In the genomic region with DNA sequence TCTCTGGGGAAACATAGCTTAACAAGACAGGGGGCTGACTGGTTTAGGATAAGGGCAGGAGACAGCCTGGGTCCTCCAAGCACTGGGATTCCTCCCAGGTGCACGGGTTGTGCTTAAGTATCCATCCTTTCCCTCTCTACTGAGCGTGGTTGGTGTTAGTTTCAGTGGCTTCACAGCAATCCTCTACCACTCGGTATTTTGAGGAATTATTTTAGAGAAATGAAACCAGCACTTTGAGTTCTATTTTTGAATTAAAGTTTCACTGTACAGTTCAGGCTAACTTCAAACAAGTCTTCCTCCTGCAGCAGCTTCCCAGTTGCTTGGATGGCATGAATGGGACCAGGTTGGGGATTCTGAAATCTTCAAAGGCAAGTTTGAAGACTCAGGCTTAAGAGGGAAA, we compare ENCODE assay signal across 26 mouse cellular contexts. TPM values are rescaled to one million over a fixed set of nuclear protein-coding genes. Genes with fewer than 3 reads are reported as not detected.
DNase-seq lines count a peak whose midpoint lies in the region; ATAC-seq and TF ChIP-seq lines count a peak whose summit lies in the region.
"Had no signal": no experiment of that assay in that cellular context is flagged by ENCODE, and none has a peak within 500 bp of the region (broad histone marks: within the 10 kb centered on the region; RNA-seq: fewer than 3 reads in every experiment).

No protein-coding gene starts in this region.

- no peaks in the 10 kb centered on the region for H3K9me3 ChIP-seq in liver, embryonic 13.5 days (replicated peaks)
- no peaks in the 10 kb centered on the region for H3K9me3 ChIP-seq in CH12.LX (replicated peaks; ENCODE audit: low read length)
- H3K9me3 ChIP-seq: forebrain, embryonic 12.5 days; kidney, embryonic 15.5 days had no signal

- H3K79me2 ChIP-seq in CH12.LX (replicated peaks; ENCODE audit: control insufficient read depth, extremely low read depth, insufficient read depth, poor library complexity, severe bottlenecking) = peaks cover 28% of the 10 kb centered on the region

- TF ChIP-seq POLR2A in CH12.LX (IDR thresholded peaks at IDR 0.05; ENCODE audit: low read depth, low read length) = no peak

- H3K9ac ChIP-seq in liver, embryonic 13.5 days = no peak overlapping the region
- H3K9ac ChIP-seq in CH12.LX (ENCODE audit: insufficient read depth, low read depth) = no peak overlapping the region; the same call in 1 of the 2 replicates
- H3K9ac ChIP-seq: forebrain, embryonic 12.5 days; hindbrain, embryonic 14.5 days; kidney, embryonic 15.5 days had no signal

- H3K27ac ChIP-seq in liver, embryonic 13.5 days = 0 out of 2 replicates have a peak overlapping the region, but pooled peaks have one; percentile 14
- peak overlapping the region; percentile 15; the same call in 1 of the 2 replicates for H3K27ac ChIP-seq in CH12.LX (ENCODE audit: insufficient read depth, low read depth)
- 0 out of 2 replicates have a peak overlapping the region, but pooled peaks have one; percentile 28 for H3K27ac ChIP-seq in brown adipose tissue, adult 24 weeks (replicated peaks; ENCODE audit: low read depth, low read length)
- H3K27ac ChIP-seq: forebrain, embryonic 12.5 days; hindbrain, embryonic 14.5 days; kidney, embryonic 15.5 days; left cerebral cortex, adult 2 months had no signal

- no peak for TF ChIP-seq CTCF in CH12.LX (conservative IDR thresholded peaks at IDR 0.05 in 1 of 2, IDR thresholded peaks at IDR 0.05 in 1 of 2; ENCODE audit: low read depth in 2 of 2, low read length in 2 of 2)

- ATAC-seq in liver, embryonic 13.5 days (ENCODE audit: low read depth) = no peak
- peak; percentile 25; the same call in 1 of the 2 replicates for ATAC-seq in megakaryocyte, adult 5-6 weeks (ENCODE audit: poor library complexity, severe bottlenecking)
- ATAC-seq: midbrain, embryonic 16.5 days; Patski had no signal

- peaks cover 34% of the 10 kb centered on the region for H3K4me1 ChIP-seq in liver, embryonic 13.5 days (replicated peaks)
- peaks cover 3 to 51% of the 10 kb centered on the region in 2 experiments; a peak in 3 of 4 replicates for H3K4me1 ChIP-seq in CH12.LX (ENCODE audit: control insufficient read depth in 1 of 2, insufficient read depth in 2 of 2)
- peaks cover 2% of the 10 kb centered on the region; the same call in 1 of the 2 replicates for H3K4me1 ChIP-seq in brown adipose tissue, adult 24 weeks (ENCODE audit: control insufficient read depth, insufficient read depth, insufficient read length, low read length)

- H3K36me3 ChIP-seq in liver, embryonic 13.5 days = peaks cover 68% of the 10 kb centered on the region
- H3K36me3 ChIP-seq in CH12.LX (replicated peaks in 1 of 2; ENCODE audit: control insufficient read depth in 1 of 2, insufficient read depth in 1 of 2, low read length in 1 of 2) = peaks cover 16 to 63% of the 10 kb centered on the region in 2 experiments

- no peak for TF ChIP-seq RAD21 in CH12.LX (IDR thresholded peaks at IDR 0.05; ENCODE audit: low read depth, low read length)

- in situ Hi-C loops in CH12.LX (cut with MboI; ENCODE audit: low pct_ligation_motif_present, low pct_unique_long_range_greater_than_20kb, low sequenced_read_pairs) = no loop called here

- H3K4me2 ChIP-seq in liver, embryonic 13.5 days = no peak overlapping the region
- H3K4me2 ChIP-seq in CH12.LX (ENCODE audit: insufficient read depth, low read depth, poor library complexity, severe bottlenecking) = no peak overlapping the region
- H3K4me2 ChIP-seq: forebrain, embryonic 12.5 days; heart, embryonic 11.5 days; hindbrain, embryonic 14.5 days; kidney, embryonic 15.5 days; midbrain, embryonic 11.5 days had no signal

- H3K4me3 ChIP-seq in liver, embryonic 13.5 days (replicated peaks) = no peak overlapping the region
- no peak overlapping the region for H3K4me3 ChIP-seq in CH12.LX (replicated peaks in 1 of 3; ENCODE audit: low read depth in 2 of 3, low read length in 2 of 3, poor library complexity in 1 of 3)
- no peak overlapping the region for H3K4me3 ChIP-seq in brown adipose tissue, adult 24 weeks (ENCODE audit: insufficient read depth, low read depth, low read length)
- H3K4me3 ChIP-seq: forebrain, embryonic 12.5 days; kidney, embryonic 15.5 days; left cerebral cortex, adult 2 months had no signal

- no peak for DNase-seq in liver, embryonic 13.5 days
- DNase-seq in liver (no peak), CH12.LX (ENCODE audit: extremely low read depth) (no peak)
- no peak for DNase-seq in right cerebral cortex, postnatal 14 days
- DNase-seq in heart, adult 18-20 months = no peak
- DNase-seq in heart, adult 9 months (ENCODE audit: low spot score in 2 of 2) = no peak
- DNase-seq: adrenal gland, postnatal 10 days; cerebellum, adult 18-20 months; cerebellum, postnatal 10 days; gastrocnemius, postnatal 10 days; kidney, adult 18-20 months; kidney, postnatal 25 days; lung, adult 18-20 months; lung, postnatal 10 days; right cerebral cortex, adult 18-20 months; right cerebral cortex, postnatal 4 days had no signal

- 71% methylated on average over 3 of the region's 3 CpGs for WGBS in liver, embryonic 13.5 days (ENCODE audit: insufficient replicate concordance)

- dilution Hi-C loops in CH12.LX (cut with MboI; ENCODE audit: extremely low pct_ligation_motif_present, extremely low pct_unique_long_range_greater_than_20kb, low sequenced_read_pairs) = no loop called here

- TF ChIP-seq EP300 in CH12.LX (IDR thresholded peaks at IDR 0.05; ENCODE audit: low read length) = peak; percentile 74

- no peaks in the 10 kb centered on the region for H3K27me3 ChIP-seq in liver, embryonic 13.5 days
- no peaks in the 10 kb centered on the region for H3K27me3 ChIP-seq in CH12.LX (replicated peaks)
- H3K27me3 ChIP-seq: forebrain, embryonic 12.5 days; kidney, embryonic 15.5 days; Patski had no signal

TF ChIP-seq in CH12.LX, 34 proteins besides CTCF, POLR2A, EP300 and RAD21:
- TF ChIP-seq MYC (IDR thresholded peaks at IDR 0.05; ENCODE audit: low read depth, low read length) (no peak), MAFK (IDR thresholded peaks at IDR 0.05; ENCODE audit: insufficient replicate concordance, low read length) (0 out of 2 replicates have a peak, but pooled peaks have one; percentile 11), USF2 (conservative IDR thresholded peaks at IDR 0.05; ENCODE audit: low read depth, low read length) (no peak), E2F4 (IDR thresholded peaks at IDR 0.05; ENCODE audit: insufficient replicate concordance, low read depth, low read length) (no peak), MEF2A (IDR thresholded peaks at IDR 0.05; ENCODE audit: borderline replicate concordance, low read depth, low read length) (peak; percentile 66), TCF12 (IDR thresholded peaks at IDR 0.05; ENCODE audit: low read depth, low read length) (no peak), IRF4 (IDR thresholded peaks at IDR 0.05; ENCODE audit: low read depth, low read length) (peak; percentile 72), POLR2AphosphoS2 (IDR thresholded peaks at IDR 0.05; ENCODE audit: low read depth, low read length) (no peak)

RNA-seq across cellular contexts. Expression of a gene that starts 1.9 kb away (rescaled TPM):
- polyA plus RNA-seq in liver, embryonic 13.5 days (2015; fragmentation: Nextera tagmentation; extraction: Ambion mirVana) = 234 and 240 TPM in 2 replicates
- total RNA-seq in CH12.LX (2012; rRNA removed) (253 and 302 TPM in 2 replicates), CH12.LX (2014; rRNA removed) (190 and 205 TPM in 2 replicates)
- 432 and 435 TPM in 2 replicates for polyA plus RNA-seq in CH12.LX (2012; ENCODE audit: insufficient read length, low read depth)
- polyA plus RNA-seq in brown adipose tissue, adult 24 weeks (2012; ENCODE audit: insufficient read depth, insufficient read length, missing spikeins) = 116 and 125 TPM in 2 replicates
- 455 and 498 TPM in 2 replicates for total RNA-seq in megakaryocyte, adult 5-6 weeks (2015)
- 146 and 163 TPM in 2 replicates for total RNA-seq in megakaryocyte, adult 5-6 weeks (2017)
- 10 to 100 TPM; 40.4 to 47.3 TPM for total RNA-seq in heart, adult 18-20 months (2021)

RNA-seq across cellular contexts. Expression of a gene that starts 3.4 kb away (rescaled TPM):
- 38.0 and 45.0 TPM in 2 replicates for polyA plus RNA-seq in liver, embryonic 13.5 days (2015; fragmentation: Nextera tagmentation; extraction: Ambion mirVana)
- total RNA-seq in CH12.LX (2012; rRNA removed) = 68.0 and 72.5 TPM in 2 replicates
- 44.5 and 45.3 TPM in 2 replicates for total RNA-seq in CH12.LX (2014; rRNA removed)
- 41.7 and 56.6 TPM in 2 replicates for polyA plus RNA-seq in CH12.LX (2012; ENCODE audit: insufficient read length, low read depth)
- 40.0 and 56.9 TPM in 2 replicates for polyA plus RNA-seq in brown adipose tissue, adult 24 weeks (2012; ENCODE audit: insufficient read depth, insufficient read length, missing spikeins)
- 228 and 247 TPM in 2 replicates for total RNA-seq in megakaryocyte, adult 5-6 weeks (2015)
- 47.0 and 54.4 TPM in 2 replicates for total RNA-seq in megakaryocyte, adult 5-6 weeks (2017)
- 10 to 100 TPM; 35.2 to 38.0 TPM for total RNA-seq in heart, adult 18-20 months (2021)

RNA-seq across cellular contexts. Expression of a gene that starts 11.3 kb away (rescaled TPM):
- polyA plus RNA-seq in liver, embryonic 13.5 days (2015; fragmentation: Nextera tagmentation; extraction: Ambion mirVana) = 22.0 and 23.0 TPM in 2 replicates
- 7.3 and 10.0 TPM in 2 replicates for total RNA-seq in CH12.LX (2012; rRNA removed)
- 4.1 and 7.0 TPM in 2 replicates for total RNA-seq in CH12.LX (2014; rRNA removed)
- polyA plus RNA-seq in CH12.LX (2012; ENCODE audit: insufficient read length, low read depth) = 6.9 and 13.5 TPM in 2 replicates
- polyA plus RNA-seq in brown adipose tissue, adult 24 weeks (2012; ENCODE audit: insufficient read depth, insufficient read length, missing spikeins) = not detected in 2 replicates
- total RNA-seq in megakaryocyte, adult 5-6 weeks (2015) = 33.1 and 36.5 TPM in 2 replicates
- total RNA-seq in megakaryocyte, adult 5-6 weeks (2017) = 31.4 and 36.1 TPM in 2 replicates
- total RNA-seq in heart, adult 18-20 months (2021) = under 1 TPM; 0.21 to 0.37 TPM

RNA-seq across cellular contexts. Expression of a gene that starts 44.2 kb away (rescaled TPM):
- polyA plus RNA-seq in liver, embryonic 13.5 days (2015; fragmentation: Nextera tagmentation; extraction: Ambion mirVana) = 59.1 and 65.6 TPM in 2 replicates
- total RNA-seq in CH12.LX (2012; rRNA removed) (126 and 150 TPM in 2 replicates), CH12.LX (2014; rRNA removed) (87.9 and 94.6 TPM in 2 replicates)
- polyA plus RNA-seq in CH12.LX (2012; ENCODE audit: insufficient read length, low read depth) = 169 and 174 TPM in 2 replicates
- 87.3 and 88.0 TPM in 2 replicates for polyA plus RNA-seq in brown adipose tissue, adult 24 weeks (2012; ENCODE audit: insufficient read depth, insufficient read length, missing spikeins)
- 73.6 and 74.9 TPM in 2 replicates for total RNA-seq in megakaryocyte, adult 5-6 weeks (2015)
- total RNA-seq in megakaryocyte, adult 5-6 weeks (2017) = 91.4 and 96.4 TPM in 2 replicates
- total RNA-seq in heart, adult 18-20 months (2021) = 10 to 100 TPM; 46.7 to 51.6 TPM

RNA-seq across cellular contexts. Expression of a gene that starts 51.2 kb away (rescaled TPM):
- 1.4 and 1.8 TPM in 2 replicates for polyA plus RNA-seq in liver, embryonic 13.5 days (2015; fragmentation: Nextera tagmentation; extraction: Ambion mirVana)
- total RNA-seq in CH12.LX (2012; rRNA removed) (7.4 and 8.0 TPM in 2 replicates), CH12.LX (2014; rRNA removed) (6.3 and 7.4 TPM in 2 replicates)
- polyA plus RNA-seq in CH12.LX (2012; ENCODE audit: insufficient read length, low read depth) = 6.5 and 7.6 TPM in 2 replicates
- polyA plus RNA-seq in brown adipose tissue, adult 24 weeks (2012; ENCODE audit: insufficient read depth, insufficient read length, missing spikeins) = not detected in 2 replicates
- total RNA-seq in megakaryocyte, adult 5-6 weeks (2015) = 55.3 and 56.5 TPM in 2 replicates
- 68.1 and 75.0 TPM in 2 replicates for total RNA-seq in megakaryocyte, adult 5-6 weeks (2017)
- total RNA-seq in heart, adult 18-20 months (2021) = 1 to 10 TPM in 1 of 2 experiments, under 1 TPM in 1; 0.57 to 1.5 TPM
